Mouse (Mus musculus) thymus, postnatal 14 days (tissue): ENCODE results near the gene Nr2e1.

Source experiments
- DNase-seq: peaks from one replicate; pipeline ENCODE4 v3.0.0; 2021

Nr2e1 gene

GRCm38 (mm10) chr10:42587961-42588750 lies 4.7 kb upstream of the Nr2e1 start:
- DNase-seq: no peak

GRCm38 (mm10) chr10:42585596-42586305 lies 2.3 kb upstream of the Nr2e1 start:
- no peak for DNase-seq

- DNase-seq: no peak
These were observed 1.7 kb upstream of the Nr2e1 start for GRCm38 (mm10) chr10:42585156-42585555.

DNA sequence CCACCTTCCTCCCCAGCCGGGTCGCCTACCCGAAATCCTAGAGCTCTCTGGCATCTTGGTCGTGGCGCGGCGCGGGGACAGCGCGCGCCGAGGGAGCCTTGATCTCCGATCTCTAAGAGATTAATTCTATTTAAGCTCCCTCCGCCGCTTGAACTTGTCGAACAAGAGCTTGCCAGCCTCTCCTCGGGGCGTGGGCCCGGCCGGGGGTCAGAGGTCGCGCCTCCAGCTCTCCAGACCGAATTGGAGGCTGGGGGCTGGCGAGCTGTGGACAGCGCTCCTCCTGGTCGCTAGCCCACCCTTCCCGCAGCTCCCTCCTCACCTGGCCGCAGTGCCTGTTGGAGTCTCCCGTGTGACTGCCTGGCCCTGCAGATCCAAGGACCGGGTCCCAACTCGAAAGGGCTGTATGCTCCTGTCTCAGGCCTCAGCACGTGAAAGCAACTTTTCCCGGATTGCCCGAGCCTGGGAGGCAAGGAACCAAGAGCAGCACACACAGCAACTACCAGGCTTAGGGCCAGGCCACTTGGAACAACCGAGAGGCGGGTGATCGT lies 1.1 kb upstream of the Nr2e1 start:
- DNase-seq: no peak

- no peak for DNase-seq
These were observed 537 bp upstream of the Nr2e1 start for GRCm38 (mm10) chr10:42583902-42584435.

- no peak for DNase-seq
These were observed 794 bp downstream of the Nr2e1 start for GRCm38 (mm10) chr10:42582566-42583110.

DNA sequence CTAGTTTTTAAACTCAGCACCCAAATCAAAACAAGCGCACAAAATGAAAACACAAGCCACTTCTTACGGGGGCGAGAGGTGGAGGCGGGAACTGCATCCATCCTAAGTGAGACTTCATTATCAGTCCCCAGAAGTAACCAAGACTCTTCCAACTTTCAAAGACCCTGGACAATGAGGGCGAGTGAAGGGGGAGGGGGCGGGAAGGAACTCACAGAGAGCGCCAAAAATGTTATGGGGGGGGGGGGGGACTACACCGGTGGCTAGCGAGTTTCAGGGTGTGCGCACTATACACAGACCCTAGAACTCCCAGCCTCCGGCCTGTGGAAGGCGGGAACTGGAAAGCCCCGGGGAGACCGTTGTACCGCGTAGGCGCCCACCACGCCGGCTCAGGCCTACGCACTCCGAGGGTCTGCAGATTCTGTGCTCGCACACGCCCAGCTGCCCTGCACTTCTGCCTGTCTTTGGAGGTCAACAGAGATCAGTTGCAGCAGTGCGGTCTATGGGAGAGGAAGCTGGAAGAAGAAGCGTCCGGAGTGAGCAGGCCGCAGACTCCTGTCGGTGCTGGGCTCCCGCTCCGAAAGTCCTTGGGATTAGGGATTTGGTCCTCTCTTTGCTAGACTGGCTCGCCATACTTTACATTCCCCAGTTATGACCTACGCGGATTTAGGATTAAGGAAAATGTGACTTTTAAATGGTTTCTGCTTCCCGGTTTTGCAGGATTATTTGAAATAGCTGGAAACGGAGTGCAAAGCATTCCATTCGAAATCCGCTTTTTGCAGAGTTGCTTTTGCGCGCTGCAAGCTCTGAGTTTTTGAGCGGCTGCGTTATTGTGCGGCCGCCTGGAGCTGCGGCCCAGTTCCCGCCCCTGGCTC lies 1.5 kb downstream of the Nr2e1 start:
- no peak for DNase-seq

- DNase-seq: no peak
These were observed 2.5 kb downstream of the Nr2e1 start for GRCm38 (mm10) chr10:42580951-42581277.

- no peak for DNase-seq
These were observed 3.1 kb downstream of the Nr2e1 start for GRCm38 (mm10) chr10:42580131-42580950.

GRCm38 (mm10) chr10:42579475-42580130 lies 3.8 kb downstream of the Nr2e1 start:
- DNase-seq: no peak

DNA sequence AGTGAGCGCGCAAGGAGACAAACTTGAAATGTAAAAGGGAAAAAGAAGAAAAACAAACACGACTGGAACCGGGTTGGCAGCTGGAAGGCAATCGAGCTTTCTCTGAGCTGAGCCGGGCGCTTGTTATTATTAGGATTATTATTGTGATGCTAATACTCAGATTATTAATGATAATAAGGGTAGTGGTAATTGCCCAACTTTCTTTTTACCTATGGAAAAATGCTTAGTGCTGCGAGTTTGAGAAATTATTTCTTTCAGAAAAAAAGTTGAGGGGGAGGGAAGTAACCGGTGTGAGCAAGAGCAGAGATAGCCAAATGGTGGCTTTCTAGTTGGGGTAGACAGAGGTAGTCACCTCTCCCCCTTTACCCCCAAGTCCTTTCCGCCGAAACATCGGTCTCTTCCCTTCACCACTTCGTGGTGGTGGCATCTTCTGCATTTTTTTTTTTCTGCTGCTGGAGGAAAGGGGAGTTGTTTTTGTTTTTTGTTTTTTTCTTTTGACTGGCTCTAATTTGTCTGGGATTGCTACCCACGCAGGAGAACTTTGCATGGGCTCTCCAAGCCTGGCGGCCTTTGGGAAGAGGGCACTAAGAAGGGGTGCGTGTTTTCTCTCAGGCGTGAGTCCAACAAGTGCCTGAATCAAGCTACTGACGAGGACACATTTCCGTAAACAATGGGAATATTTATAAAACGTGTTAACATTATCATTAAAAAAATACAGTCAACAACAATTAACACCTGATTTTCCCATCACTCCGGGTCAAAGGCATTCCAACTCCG lies 4.5 kb downstream of the Nr2e1 start:
- no peak for DNase-seq

DNA sequence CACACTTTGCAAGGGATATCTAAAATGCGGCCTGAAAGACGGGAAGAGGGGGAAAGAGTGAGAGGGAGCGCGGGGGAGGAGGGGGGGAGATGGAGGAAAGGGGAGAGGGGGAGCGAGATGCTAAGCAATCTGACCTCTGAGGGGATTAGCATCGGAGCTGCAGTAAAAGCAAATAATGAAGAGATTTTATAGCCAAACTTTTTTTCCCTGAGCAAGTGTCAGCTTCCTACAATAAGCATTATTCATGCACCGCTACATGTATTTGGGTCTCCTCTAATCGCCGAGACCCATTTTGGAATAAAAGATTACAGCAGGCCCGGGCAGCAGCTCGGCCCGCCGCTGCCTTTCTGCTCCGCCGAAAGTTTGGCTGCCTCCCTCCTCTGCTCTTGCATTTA lies 5.2 kb downstream of the Nr2e1 start:
- no peak for DNase-seq

GRCm38 (mm10) chr10:42577525-42578280 lies 5.7 kb downstream of the Nr2e1 start:
- DNase-seq: no peak

- no peak for DNase-seq
These were observed 8.8 kb downstream of the Nr2e1 start for GRCm38 (mm10) chr10:42574639-42575038.

- no peak for DNase-seq
These were observed 10.5 kb downstream of the Nr2e1 start for GRCm38 (mm10) chr10:42572971-42573370.

GRCm38 (mm10) chr10:42572567-42572966 lies 10.9 kb downstream of the Nr2e1 start:
- DNase-seq: no peak

DNA sequence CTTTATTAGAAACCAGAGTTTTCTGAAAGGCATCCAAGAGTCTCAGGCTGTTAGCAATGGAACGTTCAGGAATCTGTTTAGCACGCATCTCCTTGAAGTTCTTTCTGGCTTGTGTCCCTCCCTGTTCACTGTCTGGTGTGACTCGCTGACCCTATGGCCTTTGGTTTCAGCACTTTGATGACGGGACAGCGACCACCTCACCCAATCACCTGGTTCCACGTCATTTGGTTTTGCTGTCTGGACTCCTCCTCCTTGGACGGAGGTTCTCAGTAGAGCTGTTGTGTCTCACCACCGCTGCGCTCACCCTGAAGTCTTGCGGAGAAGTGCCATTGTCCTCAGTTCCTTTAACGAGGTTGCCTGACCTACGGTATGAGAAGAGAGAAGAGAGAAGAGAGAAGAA lies 21.2 kb downstream of the Nr2e1 start:
- DNase-seq: no peak

DNA sequence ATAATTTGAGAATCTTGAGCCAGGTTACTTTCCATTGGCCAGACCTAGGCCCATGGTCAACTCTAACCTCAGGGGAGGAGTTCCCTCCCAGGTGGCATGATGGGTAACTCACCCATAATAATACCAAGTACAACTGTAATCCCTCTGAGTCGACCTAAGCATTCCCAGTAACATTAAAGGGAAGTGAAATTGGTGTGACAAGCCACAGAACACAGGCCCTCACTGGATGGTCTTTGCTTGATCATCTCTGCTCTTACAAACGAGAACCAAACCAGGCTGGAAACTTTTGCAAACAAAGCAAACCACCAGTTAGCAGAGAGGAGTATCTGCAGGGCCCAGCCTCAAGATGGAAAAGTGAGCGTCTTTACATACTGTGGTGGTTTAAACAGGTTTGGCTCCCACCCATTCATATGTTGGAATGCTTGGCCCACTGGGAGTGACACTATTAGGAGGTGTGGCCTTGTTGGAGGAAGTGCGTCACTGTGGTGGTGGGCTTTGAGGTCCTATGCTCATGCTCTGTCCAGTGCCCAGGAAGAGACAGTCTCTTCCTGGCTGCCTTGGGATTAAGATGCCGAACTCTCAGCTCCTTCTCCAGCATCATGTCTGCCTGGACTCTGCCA lies 23.7 kb downstream of the Nr2e1 start:
- DNase-seq: no peak

DNA sequence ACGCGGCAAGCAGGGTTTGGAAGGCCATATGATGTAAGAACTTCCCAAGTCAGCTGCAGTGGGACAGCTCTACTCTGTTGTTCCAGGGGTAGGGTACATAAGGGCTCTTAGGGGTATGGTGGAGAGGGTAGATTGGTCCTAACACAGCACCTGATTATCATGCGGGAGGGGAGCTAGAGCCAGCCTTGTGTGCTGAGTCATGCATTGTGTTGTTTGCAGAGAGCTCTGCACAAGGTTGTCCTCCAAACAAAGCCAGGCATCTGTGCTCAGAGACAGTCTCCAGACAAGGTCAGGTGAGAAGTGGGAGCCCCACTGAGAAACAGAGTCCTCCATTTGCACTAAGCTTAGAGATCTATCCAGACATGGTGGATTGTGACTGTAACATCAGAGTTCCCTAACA lies 36.9 kb downstream of the Nr2e1 start:
- DNase-seq: no peak
